Mouse (Mus musculus): ENCODE data around the gene Olfr512.

Olfr512 gene

GRCm38 (mm10) chr7:108713020-108713419 lies at the start of gene Olfr512:
TSS of gene Olfr512 (plus strand) at chr7:108713320.
- DNase-seq (ENCODE audit: low spot score), result no peak

- no peak for DNase-seq (ENCODE audit: low spot score)
Measured at GRCm38 (mm10) chr7:108666118-108666517, 47.0 kb upstream of the Olfr512 start, which contains the start of gene Olfr510. TSS of gene Olfr510 (plus strand) at chr7:108666418.

GRCm38 (mm10) chr7:108671058-108671457 lies 42.1 kb upstream of the Olfr512 start:
- no peak for DNase-seq (ENCODE audit: low spot score)

GRCm38 (mm10) chr7:108678886-108679285 lies 34.2 kb upstream of the Olfr512 start:
- no peak for DNase-seq (ENCODE audit: low spot score)

GRCm38 (mm10) chr7:108750673-108751072 lies 37.6 kb downstream of the Olfr512 start, which contains the start of gene Olfr513:
TSS of gene Olfr513 (plus strand) at chr7:108750973.
- no peak for DNase-seq (ENCODE audit: low spot score)

- DNase-seq (ENCODE audit: low spot score), result no peak
Measured at GRCm38 (mm10) chr7:108760411-108760810, 47.3 kb downstream of the Olfr512 start.
